Mouse (Mus musculus) large intestine, adult 2 months (tissue): ENCODE data around the gene Carf. TPM values are rescaled to one million over a fixed set of nuclear protein-coding genes. Genes with fewer than 3 reads are reported as not detected.
"Not testable (repeated sequence)": the region's sequence is repeated elsewhere in the genome, so short reads cannot be mapped to it uniquely, and the experiment has no call there.

Experiments used
- DNase-seq: peaks from one replicate; pipeline ENCODE4 v3.0.0-alpha.2; 2012; ENCODE audit warnings: low read depth, low spot score
- WGBS: fragments of 180-500 bp; shearing (Covaris S2); methylation state at CpG from one replicate; pipeline ENCODE4 v1.1.7; 2018; 5-methylcytosine and 5-hydroxymethylcytosine counted together
- polyA plus RNA-seq: library from polyadenylated mRNA; depleted of rRNA; stranded (reverse); fragments of >200 nt; gene quantifications from 2 replicates; pipeline ENCODE4 v1.2.3, GENCODE M21; 2012; rRNA removed

Carf gene
- polyA plus RNA-seq, 1 experiment = 0.90 TPM

GRCm38 (mm10) chr1:60173119-60173518 lies 75.1 kb downstream of the Carf start:
- WGBS = 86% methylated on average over 3 of the region's 3 CpGs
- DNase-seq = no peak

GRCm38 (mm10) chr1:60177814-60178213 lies 79.8 kb downstream of the Carf start:
- WGBS = 89% methylated on average over 1 of the region's 1 CpGs

GRCm38 (mm10) chr1:60179376-60179775 lies 81.3 kb downstream of the Carf start:
- WGBS = 40% methylated on average over 4 of the region's 4 CpGs
- no peak for DNase-seq

More at GRCm38 (mm10) chr1:60177814-60178213, 79.8 kb downstream of the Carf start:
- DNase-seq = not testable (repeated sequence)

GRCm38 (mm10) chr1:60179932-60180783 lies 82.1 kb downstream of the Carf start, which contains the start of gene Nbeal1:
Gene Nbeal1, plus strand, starts transcription at chr1:60180599.
- under 1% methylated on average over 73 of the region's 74 CpGs for WGBS
- peak; percentile 89 for DNase-seq

- DNase-seq = no peak
These were observed 82.8 kb downstream of the Carf start for GRCm38 (mm10) chr1:60180784-60181221.

GRCm38 (mm10) chr1:60188454-60188853 lies 90.4 kb downstream of the Carf start:
- DNase-seq = no peak

More at GRCm38 (mm10) chr1:60180784-60181221, 82.8 kb downstream of the Carf start:
- WGBS = under 1% methylated on average over 28 of the region's 30 CpGs

- WGBS = 84% methylated on average over 3 of the region's 3 CpGs
These were observed 98.8 kb downstream of the Carf start for GRCm38 (mm10) chr1:60196813-60197212.

GRCm38 (mm10) chr1:60199006-60199405 lies 101.0 kb downstream of the Carf start:
- 69% methylated on average over 4 of the region's 4 CpGs for WGBS

More at GRCm38 (mm10) chr1:60196813-60197212, 98.8 kb downstream of the Carf start:
- no peak for DNase-seq

More at GRCm38 (mm10) chr1:60199006-60199405, 101.0 kb downstream of the Carf start:
- no peak for DNase-seq

Other genes with a start within 250 kb of the Carf start
- gene Fam117b, start 185.2 kb upstream of the Carf start, polyA plus RNA-seq = 6.3 and 8.8 TPM in 2 replicates
- 0.14 and 0.19 TPM in 2 replicates for gene Ica1l, start 55.1 kb upstream of the Carf start, polyA plus RNA-seq
- 4.2 and 6.1 TPM in 2 replicates for gene Wdr12, start 398 bp downstream of the Carf start, polyA plus RNA-seq
- gene Nbeal1, start 82.4 kb downstream of the Carf start, polyA plus RNA-seq = 1.6 and 3.1 TPM in 2 replicates
- gene Cyp20a1, start 245.1 kb downstream of the Carf start, polyA plus RNA-seq = 3.7 and 4.5 TPM in 2 replicates